Comparison of ENCODE assay signal across 9 mouse cellular contexts in genomic region chr6:149101943-149102243, GRCm38 (mm10). TPM values are rescaled to one million over a fixed set of nuclear protein-coding genes. Genes with fewer than 3 reads are reported as not detected.
DNase-seq lines count a peak whose midpoint lies in the region; ATAC-seq lines count a peak whose summit lies in the region.
"Had no signal": no experiment of that assay in that cellular context is flagged by ENCODE, and none has a peak within 500 bp of the region (broad histone marks: within the 10 kb centered on the region; RNA-seq: fewer than 3 reads in every experiment).

No protein-coding gene starts in this region.

- no peaks in the 10 kb centered on the region for H3K27me3 ChIP-seq in heart, embryonic 16.5 days (ENCODE audit: control insufficient read depth, insufficient read depth, low read length)
- no peaks in the 10 kb centered on the region for H3K27me3 ChIP-seq in hindbrain, embryonic 10.5 days (ENCODE audit: insufficient read depth, poor library complexity, severe bottlenecking)

- peak overlapping the region; percentile 95 for H3K27ac ChIP-seq in heart, embryonic 16.5 days (ENCODE audit: low read length)
- peak overlapping the region; percentile 98 for H3K27ac ChIP-seq in hindbrain, embryonic 10.5 days
- no peak overlapping the region for H3K27ac ChIP-seq in macrophage

- peak overlapping the region; percentile 97 for H3K4me3 ChIP-seq in heart, embryonic 16.5 days (ENCODE audit: low read length)
- H3K4me3 ChIP-seq in hindbrain, embryonic 10.5 days: peak overlapping the region; percentile 86
- H3K4me3 ChIP-seq in macrophage (ENCODE audit: inconsistent target): peak overlapping the region; percentile 28; the same call in 1 of the 2 replicates

- DNase-seq in heart, postnatal 25 days (ENCODE audit: low spot score): no peak
- DNase-seq in MN1 (ENCODE audit: low spot score): peak; percentile 71
- no peak for DNase-seq in hindbrain, embryonic 10.5 days (ENCODE audit: low spot score)
- DNase-seq in right cerebral cortex, postnatal 25 days: no peak
- DNase-seq in cerebellum, postnatal 25 days: no peak
- DNase-seq in retina, embryonic 14.5 days (ENCODE audit: low spot score): no peak

- no peaks in the 10 kb centered on the region for H3K79me2 ChIP-seq in macrophage (ENCODE audit: inconsistent target)

- peaks cover 3% of the 10 kb centered on the region; the same call in 1 of the 2 replicates for H3K4me1 ChIP-seq in heart, embryonic 16.5 days (ENCODE audit: control insufficient read depth, insufficient read depth, low read length)
- H3K4me1 ChIP-seq in hindbrain, embryonic 10.5 days (replicated peaks): peaks cover 10% of the 10 kb centered on the region; the same call in 1 of the 2 replicates

- H3K9ac ChIP-seq in heart, embryonic 16.5 days (ENCODE audit: low read length): peak overlapping the region; percentile 96

- peak; percentile 46 for ATAC-seq in heart, embryonic 16.5 days (replicated peaks; ENCODE audit: extremely low read depth, insufficient read depth, low FRiP score)

- WGBS in heart, embryonic 16.5 days: 7% methylated on average over 7 of the region's 7 CpGs
- 16% methylated on average over 7 of the region's 7 CpGs for WGBS in hindbrain, embryonic 10.5 days
- 19% methylated on average over 7 of the region's 7 CpGs for WGBS in macrophage (ENCODE audit: missing documents)

- H3K4me2 ChIP-seq in heart, embryonic 16.5 days (ENCODE audit: low read depth, low read length): peak overlapping the region; percentile 87

- H3K9me3 ChIP-seq in heart, embryonic 16.5 days (replicated peaks; ENCODE audit: control insufficient read depth, low read length): 0 out of 2 replicates have a peak, but pooled peaks cover 2% of the 10 kb centered on the region
- H3K9me3 ChIP-seq in hindbrain, embryonic 10.5 days: no peaks in the 10 kb centered on the region

- no peaks in the 10 kb centered on the region for H3K36me3 ChIP-seq in heart, embryonic 16.5 days (ENCODE audit: control insufficient read depth, insufficient read depth)
- H3K36me3 ChIP-seq in hindbrain, embryonic 10.5 days: no peaks in the 10 kb centered on the region
- H3K36me3 ChIP-seq in macrophage (ENCODE audit: inconsistent target): no peaks in the 10 kb centered on the region

- intact Hi-C loops in heart, postnatal 25 days (cut with DNase I): loop anchor here (2.0 to 5.0 kb wide), 3 partner anchors 17 to 155 kb away; partner anchors contain the start of gene Sinhcaf

RNA-seq across cellular contexts. Expression of gene Dennd5b, which starts 0.4 kb away (rescaled TPM):
- polyA plus RNA-seq in heart, embryonic 16.5 days (2015; fragmentation: Nextera tagmentation; extraction: Ambion mirVana): 5.0 and 6.1 TPM in 2 replicates
- total RNA-seq in heart, postnatal 25 days (2021): 10 to 100 TPM; 14.3 to 18.0 TPM
- polyA plus RNA-seq in hindbrain, embryonic 10.5 days (2016; fragmentation: Nextera tagmentation; extraction: Ambion mirVana): 10.5 and 11.0 TPM in 2 replicates
- 1 to 10 TPM in 14 of 26 experiments, under 1 TPM in 10, not detected in 2; 0.22 to 8.1 (median 1.2) TPM for total RNA-seq in macrophage (2018; cell fraction: chromatin; rRNA removed)
- total RNA-seq in macrophage (2018; cell fraction: cytosol; rRNA removed): under 1 TPM; 0.11 to 0.83 (median 0.31) TPM
- 1 to 10 TPM in 14 of 26 experiments, under 1 TPM in 12; 0.48 to 4.5 (median 1.2) TPM for total RNA-seq in macrophage (2018; cell fraction: nucleus; rRNA removed)
- 0.20 to 0.52 TPM (median 0.20 TPM) in 3 replicates for polyA plus RNA-seq in macrophage (2018)

RNA-seq across cellular contexts. Expression of gene Gm10203, which starts 28.1 kb away (rescaled TPM):
- not detected in 2 replicates for polyA plus RNA-seq in heart, embryonic 16.5 days (2015; fragmentation: Nextera tagmentation; extraction: Ambion mirVana)
- total RNA-seq in heart, postnatal 25 days (2021): not detected
- not detected in 2 replicates for polyA plus RNA-seq in hindbrain, embryonic 10.5 days (2016; fragmentation: Nextera tagmentation; extraction: Ambion mirVana)
- not detected for total RNA-seq in macrophage (2018; cell fraction: chromatin; rRNA removed)
- total RNA-seq in macrophage (2018; cell fraction: cytosol; rRNA removed): not detected
- not detected for total RNA-seq in macrophage (2018; cell fraction: nucleus; rRNA removed)
- not detected in 3 replicates for polyA plus RNA-seq in macrophage (2018)
- total RNA-seq: gastrocnemius, adult 8-10 months had no signal

RNA-seq across cellular contexts. Expression of gene Etfbkmt, which starts 37.8 kb away (rescaled TPM):
- polyA plus RNA-seq in heart, embryonic 16.5 days (2015; fragmentation: Nextera tagmentation; extraction: Ambion mirVana): 14.5 and 15.0 TPM in 2 replicates
- total RNA-seq in heart, postnatal 25 days (2021): 10 to 100 TPM; 27.4 to 28.0 TPM
- 8.8 and 10.7 TPM in 2 replicates for polyA plus RNA-seq in hindbrain, embryonic 10.5 days (2016; fragmentation: Nextera tagmentation; extraction: Ambion mirVana)
- 10 to 100 TPM in 2 of 26 experiments, 1 to 10 TPM in 17, under 1 TPM in 1, not detected in 6; 0.99 to 21.2 (median 2.5) TPM for total RNA-seq in macrophage (2018; cell fraction: chromatin; rRNA removed)
- total RNA-seq in macrophage (2018; cell fraction: cytosol; rRNA removed): 1 to 10 TPM in 22 of 26 experiments, under 1 TPM in 4; 0.48 to 6.4 (median 1.9) TPM
- 10 to 100 TPM in 2 of 26 experiments, 1 to 10 TPM in 20, under 1 TPM in 3, not detected in 1; 0.52 to 23.4 (median 2.0) TPM for total RNA-seq in macrophage (2018; cell fraction: nucleus; rRNA removed)
- polyA plus RNA-seq in macrophage (2018): 1.9 to 5.2 TPM (median 2.9 TPM) in 3 replicates

Comparison
In these comparisons a context has a peak if more than half of its experiments do, and no peak if none do; other contexts are left out.
1. H3K4me3 ChIP-seq: peak in every context shown above with its lines; median percentile 97 in heart, embryonic 16.5 days; 86 in hindbrain, embryonic 10.5 days; 28 in macrophage.